Mouse (Mus musculus): ENCODE results near the gene Gm973. TPM values are rescaled to one million over a fixed set of nuclear protein-coding genes. Genes with fewer than 3 reads are reported as not detected.
"Not testable (repeated sequence)": the region's sequence is repeated elsewhere in the genome, so short reads cannot be mapped to it uniquely, and the experiment has no call there.

Gm973 gene
- total RNA-seq, 2 experiments from 2014 or later, result not detected

- ATAC-seq (replicated peaks; ENCODE audit: low FRiP score, poor library complexity, severe bottlenecking), result no peak
These were observed 94.9 kb downstream of the Gm973 start for GRCm38 (mm10) chr1:59610929-59611328.

- ATAC-seq (replicated peaks; ENCODE audit: low FRiP score, poor library complexity, severe bottlenecking), result 0 out of 2 replicates have a peak, but pooled peaks have one; percentile 6
These were observed 97.7 kb downstream of the Gm973 start for GRCm38 (mm10) chr1:59613795-59614194.

GRCm38 (mm10) chr1:59615021-59615420, 99.0 kb downstream of the Gm973 start:
- ATAC-seq (replicated peaks; ENCODE audit: low FRiP score, poor library complexity, severe bottlenecking), result no peak

GRCm38 (mm10) chr1:59619201-59619600, 103.1 kb downstream of the Gm973 start:
- ATAC-seq (replicated peaks; ENCODE audit: low FRiP score, poor library complexity, severe bottlenecking), result no peak

GRCm38 (mm10) chr1:59623325-59624017, 107.4 kb downstream of the Gm973 start:
- ATAC-seq (replicated peaks; ENCODE audit: low FRiP score, poor library complexity, severe bottlenecking), result peak; percentile 80

- ATAC-seq (replicated peaks; ENCODE audit: low FRiP score, poor library complexity, severe bottlenecking), result no peak
These were observed 109.3 kb downstream of the Gm973 start for GRCm38 (mm10) chr1:59625410-59625809.

- no peak for ATAC-seq (replicated peaks; ENCODE audit: low FRiP score, poor library complexity, severe bottlenecking)
These were observed 113.1 kb downstream of the Gm973 start for GRCm38 (mm10) chr1:59629194-59629593.

GRCm38 (mm10) chr1:59630356-59630755, 114.3 kb downstream of the Gm973 start:
- ATAC-seq (replicated peaks; ENCODE audit: low FRiP score, poor library complexity, severe bottlenecking), result not testable (repeated sequence)

GRCm38 (mm10) chr1:59631986-59632659, 116.1 kb downstream of the Gm973 start:
- no peak for ATAC-seq (replicated peaks; ENCODE audit: low FRiP score, poor library complexity, severe bottlenecking)

- ATAC-seq (replicated peaks; ENCODE audit: low FRiP score, poor library complexity, severe bottlenecking), result no peak
These were observed 117.0 kb downstream of the Gm973 start for GRCm38 (mm10) chr1:59633056-59633455.

GRCm38 (mm10) chr1:59636349-59636748, 120.3 kb downstream of the Gm973 start:
- ATAC-seq (replicated peaks; ENCODE audit: low FRiP score, poor library complexity, severe bottlenecking), result no peak

- no peak for ATAC-seq (replicated peaks; ENCODE audit: low FRiP score, poor library complexity, severe bottlenecking)
These were observed 122.3 kb downstream of the Gm973 start for GRCm38 (mm10) chr1:59638371-59638770.

- ATAC-seq (replicated peaks; ENCODE audit: low FRiP score, poor library complexity, severe bottlenecking), result no peak
These were observed 126.4 kb downstream of the Gm973 start for GRCm38 (mm10) chr1:59642488-59642887.

- ATAC-seq (replicated peaks; ENCODE audit: low FRiP score, poor library complexity, severe bottlenecking), result not testable (repeated sequence)
These were observed 130.4 kb downstream of the Gm973 start for GRCm38 (mm10) chr1:59646502-59646901.

GRCm38 (mm10) chr1:59651201-59651819, 135.2 kb downstream of the Gm973 start:
- ATAC-seq (replicated peaks; ENCODE audit: low FRiP score, poor library complexity, severe bottlenecking), result no peak

- no peak for ATAC-seq (replicated peaks; ENCODE audit: low FRiP score, poor library complexity, severe bottlenecking)
These were observed 137.3 kb downstream of the Gm973 start for GRCm38 (mm10) chr1:59653243-59653911.

GRCm38 (mm10) chr1:59656244-59657171, 140.4 kb downstream of the Gm973 start:
- no peak for ATAC-seq (replicated peaks; ENCODE audit: low FRiP score, poor library complexity, severe bottlenecking)

GRCm38 (mm10) chr1:59663456-59664135, 147.5 kb downstream of the Gm973 start:
- ATAC-seq (replicated peaks; ENCODE audit: low FRiP score, poor library complexity, severe bottlenecking), result no peak

- ATAC-seq (replicated peaks; ENCODE audit: low FRiP score, poor library complexity, severe bottlenecking), result no peak
These were observed 152.8 kb downstream of the Gm973 start for GRCm38 (mm10) chr1:59668871-59669270.
